Mouse (Mus musculus) B cell, adult 67 days (primary cell): ENCODE results near the gene Gm5414. TPM values are rescaled to one million over a fixed set of nuclear protein-coding genes. Genes with fewer than 3 reads are reported as not detected.

Source experiments
- total RNA-seq, 2 experiments: library from RNA; stranded (reverse); gene quantifications; 4 replicates each; pipeline ENCODE4 v1.2.4; 2023

Gm5414 gene
- not detected for total RNA-seq

GRCm38 (mm10) chr15:101627884-101628283 is at the start of gene Gm5414:
Gene Gm5414 (minus strand): TSS chr15:101628188.

GRCm38 (mm10) chr15:101647280-101647679 is 19.3 kb upstream of the Gm5414 start, which contains the start of gene Gm5478:
Gene Gm5478 (minus strand): TSS chr15:101647380.

Other genes starting within 250 kb of the Gm5414 start
- not detected for gene Krt7, start 217.1 kb downstream of the Gm5414 start, total RNA-seq
- gene Krt87, start 189.4 kb downstream of the Gm5414 start, total RNA-seq: not detected
- not detected for gene Krt88, start 180.4 kb downstream of the Gm5414 start, total RNA-seq
- not detected for gene Krt81, start 164.4 kb downstream of the Gm5414 start, total RNA-seq
- gene Krt86, start 154.7 kb downstream of the Gm5414 start, total RNA-seq: not detected
- gene Krt83, start 136.7 kb downstream of the Gm5414 start, total RNA-seq: not detected
- not detected for gene Gm49425, start 110.9 kb downstream of the Gm5414 start, total RNA-seq
- gene Krt84, start 95.4 kb downstream of the Gm5414 start, total RNA-seq: not detected
- gene Krt82, start 77.5 kb downstream of the Gm5414 start, total RNA-seq: not detected
- not detected for gene Krt90, start 65.2 kb downstream of the Gm5414 start, total RNA-seq
- not detected for gene Krt75, start 54.3 kb downstream of the Gm5414 start, total RNA-seq
- gene Gm5478, start 19.2 kb upstream of the Gm5414 start, total RNA-seq: not detected
- gene Krt6b, start 52.1 kb upstream of the Gm5414 start, total RNA-seq: not detected
- not detected for gene Krt6a, start 66.1 kb upstream of the Gm5414 start, total RNA-seq
- gene Krt5, start 84.7 kb upstream of the Gm5414 start, total RNA-seq: not detected
- gene Krt71, start 114.9 kb upstream of the Gm5414 start, total RNA-seq: not detected
- gene Krt72, start 158.3 kb upstream of the Gm5414 start, total RNA-seq: not detected
- not detected for gene Krt73, start 174.2 kb upstream of the Gm5414 start, total RNA-seq
- gene Krt2, start 190.0 kb upstream of the Gm5414 start, total RNA-seq: not detected
- not detected for gene Krt1, start 222.6 kb upstream of the Gm5414 start, total RNA-seq
- gene Krt77, start 241.5 kb upstream of the Gm5414 start, total RNA-seq: not detected